Mouse (Mus musculus): ENCODE measurements around the gene Sash3. TPM values are rescaled to one million over a fixed set of nuclear protein-coding genes. Genes with fewer than 3 reads are reported as not detected.

Sash3 gene
- polyA plus RNA-seq, 2 experiments = 3.8 to 6.9 TPM

GRCm38 (mm10) chrX:48153414-48153813 is 7.2 kb downstream of the Sash3 start:
- Histone ChIP-seq H3K27me3 (ENCODE audit: control insufficient read depth, insufficient read depth, low read length) (no peaks in the 10 kb centered on the region), H3K4me3 (ENCODE audit: insufficient read depth in 1 of 2, low read depth in 2 of 2, low read length in 2 of 2) (no peak overlapping the region), H3K4me2 (ENCODE audit: low read depth) (peak overlapping the region; percentile 26), H3K9me3 (ENCODE audit: control insufficient read depth, low read length) (no peaks in the 10 kb centered on the region), H3K36me3 (replicated peaks; ENCODE audit: control insufficient read depth, insufficient read depth, low read depth) (no peaks in the 10 kb centered on the region), H3K9ac (replicated peaks) (no peak overlapping the region), H3K4me1 (replicated peaks; ENCODE audit: control insufficient read depth in 2 of 2, insufficient read depth in 2 of 2, low read length in 1 of 2) (peaks cover 17 to 21% of the 10 kb centered on the region in 2 experiments), H3K27ac (no peak overlapping the region)
- DNase-seq (ENCODE audit: low read depth in 3 of 3, low spot score in 3 of 3) (peak; percentile 58 to 68 (median 65)), ATAC-seq (ENCODE audit: insufficient read depth) (peak; percentile 95)
- 16% methylated on average over 2 of the region's 2 CpGs for WGBS (ENCODE audit: insufficient replicate concordance)
- TF ChIP-seq CTCF (IDR thresholded peaks at IDR 0.05; ENCODE audit: low read depth) (no peak), EP300 (IDR thresholded peaks at IDR 0.05; ENCODE audit: low read depth) (peak; percentile 88)

DNA sequence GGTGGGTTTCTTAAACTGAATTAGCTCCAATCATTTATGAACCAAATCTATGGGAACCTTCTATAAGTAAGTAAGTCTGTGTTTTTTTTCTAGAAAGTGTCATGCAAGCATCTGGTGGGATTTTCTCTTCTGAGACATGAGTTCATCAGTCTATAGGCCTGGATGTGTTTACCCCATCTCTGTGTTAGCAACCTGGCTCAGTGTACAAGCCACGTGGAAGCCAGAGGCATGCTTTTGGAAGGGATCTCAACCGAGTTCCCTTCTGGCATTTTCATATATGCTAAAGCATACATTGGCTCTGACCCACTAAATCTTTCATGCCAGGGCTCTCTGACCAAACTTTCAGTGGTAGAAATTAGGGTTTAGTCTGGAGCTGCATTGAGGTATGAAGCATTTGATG is 7.7 kb downstream of the Sash3 start:
- WGBS (ENCODE audit: insufficient replicate concordance) = 30% methylated on average over 2 of the region's 2 CpGs
- Histone ChIP-seq H3K4me1 (replicated peaks; ENCODE audit: control insufficient read depth in 2 of 2, insufficient read depth in 2 of 2, low read length in 1 of 2) (peaks cover 17 to 21% of the 10 kb centered on the region in 2 experiments), H3K27ac (0 out of 2 replicates have a peak overlapping the region, but pooled peaks have one; percentile 10), H3K9ac (replicated peaks) (no peak overlapping the region; the same call in 1 of the 2 replicates), H3K4me3 (ENCODE audit: insufficient read depth in 1 of 2, low read depth in 2 of 2, low read length in 2 of 2) (no peak overlapping the region), H3K27me3 (ENCODE audit: control insufficient read depth, insufficient read depth, low read length) (no peaks in the 10 kb centered on the region), H3K36me3 (replicated peaks; ENCODE audit: control insufficient read depth, insufficient read depth, low read depth) (no peaks in the 10 kb centered on the region), H3K9me3 (ENCODE audit: control insufficient read depth, low read length) (no peaks in the 10 kb centered on the region), H3K4me2 (ENCODE audit: low read depth) (no peak overlapping the region)
- ATAC-seq (ENCODE audit: insufficient read depth) = no peak
- DNase-seq (ENCODE audit: low read depth in 3 of 3, low spot score in 3 of 3) = no peak
- TF ChIP-seq EP300 (IDR thresholded peaks at IDR 0.05; ENCODE audit: low read depth) (no peak), CTCF (IDR thresholded peaks at IDR 0.05; ENCODE audit: low read depth) (no peak)

- TF ChIP-seq CTCF (IDR thresholded peaks at IDR 0.05; ENCODE audit: low read depth) = no peak
- TF ChIP-seq EP300 (IDR thresholded peaks at IDR 0.05; ENCODE audit: low read depth) = no peak
- WGBS (ENCODE audit: insufficient replicate concordance) = 63% methylated on average over 6 of the region's 6 CpGs
Measured at GRCm38 (mm10) chrX:48155489-48155888, 9.3 kb downstream of the Sash3 start.

GRCm38 (mm10) chrX:48157396-48157795 is 11.2 kb downstream of the Sash3 start:
- TF ChIP-seq EP300 (IDR thresholded peaks at IDR 0.05; ENCODE audit: low read depth) (no peak), CTCF (IDR thresholded peaks at IDR 0.05; ENCODE audit: low read depth) (no peak)
- Histone ChIP-seq H3K9me3 (ENCODE audit: control insufficient read depth, low read length) (no peaks in the 10 kb centered on the region), H3K4me2 (ENCODE audit: low read depth) (no peak overlapping the region), H3K36me3 (replicated peaks; ENCODE audit: control insufficient read depth, insufficient read depth, low read depth) (no peaks in the 10 kb centered on the region), H3K9ac (replicated peaks) (no peak overlapping the region), H3K4me3 (ENCODE audit: insufficient read depth in 1 of 2, low read depth in 2 of 2, low read length in 2 of 2) (no peak overlapping the region), H3K27me3 (ENCODE audit: control insufficient read depth, insufficient read depth, low read length) (no peaks in the 10 kb centered on the region), H3K4me1 (replicated peaks; ENCODE audit: control insufficient read depth in 2 of 2, insufficient read depth in 2 of 2, low read length in 1 of 2) (peaks cover 17 to 21% of the 10 kb centered on the region in 2 experiments), H3K27ac (no peak overlapping the region)
- WGBS (ENCODE audit: insufficient replicate concordance) = 68% methylated on average over 8 of the region's 8 CpGs
- ATAC-seq (ENCODE audit: insufficient read depth) (no peak), DNase-seq (ENCODE audit: low read depth in 3 of 3, low spot score in 3 of 3) (no peak)

More at GRCm38 (mm10) chrX:48155489-48155888, 9.3 kb downstream of the Sash3 start:
- Histone ChIP-seq H3K36me3 (replicated peaks; ENCODE audit: control insufficient read depth, insufficient read depth, low read depth) (no peaks in the 10 kb centered on the region), H3K27ac (no peak overlapping the region), H3K9ac (replicated peaks) (no peak overlapping the region), H3K4me1 (replicated peaks; ENCODE audit: control insufficient read depth in 2 of 2, insufficient read depth in 2 of 2, low read length in 1 of 2) (peaks cover 17 to 21% of the 10 kb centered on the region in 2 experiments), H3K27me3 (ENCODE audit: control insufficient read depth, insufficient read depth, low read length) (no peaks in the 10 kb centered on the region), H3K4me2 (ENCODE audit: low read depth) (no peak overlapping the region), H3K4me3 (ENCODE audit: insufficient read depth in 1 of 2, low read depth in 2 of 2, low read length in 2 of 2) (no peak overlapping the region), H3K9me3 (ENCODE audit: control insufficient read depth, low read length) (no peaks in the 10 kb centered on the region)
- no peak for DNase-seq (ENCODE audit: low read depth in 3 of 3, low spot score in 3 of 3)
- no peak for ATAC-seq (ENCODE audit: insufficient read depth)

- Histone ChIP-seq H3K4me3 (ENCODE audit: insufficient read depth in 1 of 2, low read depth in 2 of 2, low read length in 2 of 2) (no peak overlapping the region), H3K27ac (no peak overlapping the region), H3K36me3 (replicated peaks; ENCODE audit: control insufficient read depth, insufficient read depth, low read depth) (no peaks in the 10 kb centered on the region), H3K4me1 (replicated peaks; ENCODE audit: control insufficient read depth in 2 of 2, insufficient read depth in 2 of 2, low read length in 1 of 2) (peaks cover 10 to 12% of the 10 kb centered on the region in 2 experiments), H3K9me3 (ENCODE audit: control insufficient read depth, low read length) (no peaks in the 10 kb centered on the region), H3K9ac (replicated peaks) (no peak overlapping the region), H3K27me3 (ENCODE audit: control insufficient read depth, insufficient read depth, low read length) (no peaks in the 10 kb centered on the region), H3K4me2 (ENCODE audit: low read depth) (no peak overlapping the region)
- TF ChIP-seq EP300 (IDR thresholded peaks at IDR 0.05; ENCODE audit: low read depth) (no peak), CTCF (IDR thresholded peaks at IDR 0.05; ENCODE audit: low read depth) (no peak)
- DNase-seq (ENCODE audit: low read depth in 3 of 3, low spot score in 3 of 3) (no peak), ATAC-seq (ENCODE audit: insufficient read depth) (0 out of 2 replicates have a peak, but pooled peaks have one; percentile 13)
- 68% methylated on average over 11 of the region's 11 CpGs for WGBS (ENCODE audit: insufficient replicate concordance)
Measured at GRCm38 (mm10) chrX:48158229-48158919, 12.1 kb downstream of the Sash3 start.

Measured in liver, embryonic 14.5 days (tissue).